Mouse (Mus musculus) heart, embryonic 12.5 days (tissue): Measurements from ENCODE around the gene Slc25a44. TPM values are rescaled to one million over a fixed set of nuclear protein-coding genes. Genes with fewer than 3 reads are reported as not detected.

ENCODE experiments used
- ATAC-seq: fragments of 200-750 bp; cut with Nextera tagmentation; 2 replicates; pipeline ENCODE4 v1.8.0; 2017; ENCODE audit warnings: moderate TSS enrichment, moderate library complexity; ENCODE audit not compliant: insufficient number of reproducible peaks, low FRiP score
- H3K27ac ChIP-seq: fragments of 300-500 bp; sonication (generic); 2 replicates; pipeline ENCODE4 v1.5.1; 2016; ENCODE audit warnings: mild to moderate bottlenecking, moderate library complexity; ENCODE audit not compliant: poor library complexity, severe bottlenecking
- H3K27me3 ChIP-seq: fragments of 300-500 bp; sonication (generic); replicated peaks from 2 replicates; pipeline ENCODE4 v1.6.1; 2016; ENCODE audit warnings: mild to moderate bottlenecking, moderate library complexity
- H3K36me3 ChIP-seq: fragments of 300-500 bp; sonication (generic); 2 replicates; pipeline ENCODE4 v1.6.1; 2016; ENCODE audit warnings: mild to moderate bottlenecking, moderate library complexity
- H3K4me1 ChIP-seq: fragments of 300-500 bp; sonication (generic); replicated peaks from 2 replicates; pipeline ENCODE4 v1.6.1; 2016; ENCODE audit warnings: mild to moderate bottlenecking
- H3K4me2 ChIP-seq: fragments of 300-500 bp; sonication (generic); 2 replicates; pipeline ENCODE4 v1.6.1; 2016; ENCODE audit warnings: mild to moderate bottlenecking, moderate library complexity
- H3K4me3 ChIP-seq: fragments of 300-500 bp; sonication (generic); 2 replicates; pipeline ENCODE4 v1.5.1; 2016; ENCODE audit warnings: mild to moderate bottlenecking
- H3K9ac ChIP-seq: fragments of 300-500 bp; sonication (generic); 2 replicates; pipeline ENCODE4 v1.6.1; 2016; ENCODE audit warnings: mild to moderate bottlenecking, moderate library complexity
- H3K9me3 ChIP-seq: fragments of 300-500 bp; sonication (generic); replicated peaks from 2 replicates; pipeline ENCODE4 v1.6.1; 2016; ENCODE audit warnings: mild to moderate bottlenecking, moderate library complexity
- WGBS: fragments of 180-500 bp; shearing (Covaris S2); methylation state at CpG from one replicate; pipeline ENCODE4 v1.1.7; 2016; 5-methylcytosine and 5-hydroxymethylcytosine counted together
- polyA plus RNA-seq: library from polyadenylated mRNA; unstranded; fragments of >200 nt; fragmentation: Nextera tagmentation; extraction: Ambion mirVana; gene quantifications from 2 replicates; pipeline ENCODE4 v1.2.1, GENCODE M21; 2016

The Slc25a44 gene
- polyA plus RNA-seq, 1 experiment from 2014 or later, result 14.1 TPM

DNA sequence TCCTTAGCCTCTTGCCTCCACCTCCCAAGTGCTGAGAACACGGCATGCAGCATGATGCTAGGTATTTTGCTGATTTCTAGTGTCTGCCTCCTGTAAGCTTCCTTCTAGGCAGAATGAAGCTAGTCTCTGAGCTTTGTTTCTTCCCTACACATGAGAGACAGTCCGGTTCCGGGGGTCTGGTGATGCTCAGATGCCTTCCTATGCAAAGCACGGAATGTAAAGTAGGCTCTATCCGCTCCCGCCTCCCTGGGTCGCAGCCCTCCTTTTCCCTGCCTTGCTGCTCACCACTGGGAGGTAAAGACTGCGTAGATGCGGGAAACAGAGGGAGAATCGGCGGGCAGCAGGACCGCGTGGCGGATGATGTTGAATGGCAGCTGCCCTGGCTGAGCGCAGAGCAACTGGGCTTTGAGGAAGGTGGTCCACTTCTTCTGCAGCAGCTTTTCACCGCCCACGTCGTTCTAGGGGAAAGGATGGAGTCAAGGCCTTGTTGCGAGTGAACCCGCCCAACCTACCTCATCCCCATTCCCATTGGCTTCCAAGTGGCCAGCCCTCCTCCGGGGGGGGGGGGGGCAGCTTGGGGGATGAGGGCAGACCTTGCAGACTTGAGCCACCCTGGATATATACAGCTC is 24.6 kb upstream of the Slc25a44 start:
- H3K27ac ChIP-seq, result no peak overlapping the region
- WGBS, result 8% methylated on average over 21 of the region's 21 CpGs

DNA sequence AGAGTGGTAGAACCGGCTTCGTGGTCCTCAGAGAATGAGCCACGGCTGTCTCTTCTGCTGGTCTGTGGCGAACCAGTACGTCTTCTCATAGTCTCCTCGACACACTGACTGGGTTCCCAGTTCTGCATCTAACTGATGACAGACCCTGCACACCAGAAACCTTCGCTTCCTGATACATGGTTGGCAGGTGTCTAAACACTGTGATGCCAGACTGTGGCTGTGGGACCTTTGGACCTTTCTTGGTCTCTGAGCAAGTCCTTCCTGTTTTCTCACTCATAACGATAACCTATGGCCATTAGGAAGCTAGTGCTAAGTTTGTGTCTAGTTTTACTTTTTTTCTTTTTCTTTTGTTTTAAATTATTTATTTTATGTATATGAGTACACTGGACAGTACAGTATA is 23.5 kb upstream of the Slc25a44 start:
- H3K9ac ChIP-seq, result no peak overlapping the region
- no peaks in the 10 kb centered on the region for H3K9me3 ChIP-seq
- H3K4me3 ChIP-seq, result no peak overlapping the region
- peaks cover 55% of the 10 kb centered on the region for H3K27me3 ChIP-seq
- WGBS, result 83% methylated on average over 8 of the region's 8 CpGs
- no peak overlapping the region for H3K4me2 ChIP-seq
- ATAC-seq, result no peak
- H3K4me1 ChIP-seq, result peaks cover 28% of the 10 kb centered on the region
- no peaks in the 10 kb centered on the region for H3K36me3 ChIP-seq
- H3K27ac ChIP-seq, result no peak overlapping the region

More for the DNA sequence above, 24.6 kb upstream of the Slc25a44 start:
- Histone ChIP-seq H3K4me3 (peak overlapping the region; percentile 20), H3K27me3 (peaks cover 66% of the 10 kb centered on the region), H3K9me3 (no peaks in the 10 kb centered on the region), H3K4me2 (peak overlapping the region; percentile 59), H3K36me3 (no peaks in the 10 kb centered on the region), H3K4me1 (peaks cover 28% of the 10 kb centered on the region), H3K9ac (peak overlapping the region; percentile 17; the same call in 1 of the 2 replicates)
- ATAC-seq, result peak; percentile 52; the same call in 1 of the 2 replicates

DNA sequence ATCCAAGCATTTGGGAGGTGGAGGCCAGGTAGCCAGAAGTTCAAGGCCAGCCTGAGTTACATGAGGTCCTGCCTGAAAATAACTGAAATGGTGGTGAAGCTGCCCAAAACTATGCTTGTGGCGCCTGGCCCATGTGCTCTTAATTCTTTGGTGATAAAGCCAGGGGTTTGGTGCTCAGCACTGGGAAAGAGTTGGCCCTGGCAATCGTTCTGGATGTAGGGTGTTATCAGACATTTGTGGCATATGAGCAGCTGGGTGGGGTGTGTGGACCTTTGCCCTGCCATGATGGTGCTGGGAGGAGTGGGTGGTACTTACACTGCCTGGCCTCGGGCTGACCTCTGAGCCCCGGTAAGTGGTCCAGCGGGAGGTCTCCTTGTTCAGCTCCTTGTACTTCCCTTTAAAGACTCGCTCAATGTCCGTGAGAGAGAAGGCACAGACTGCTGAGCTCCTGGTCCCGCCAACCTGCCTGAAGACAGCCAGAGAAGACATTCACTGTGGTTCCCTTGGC is 22.8 kb upstream of the Slc25a44 start:
- Histone ChIP-seq H3K27ac (no peak overlapping the region), H3K4me1 (peaks cover 28% of the 10 kb centered on the region), H3K9me3 (no peaks in the 10 kb centered on the region), H3K27me3 (peaks cover 48% of the 10 kb centered on the region), H3K9ac (no peak overlapping the region), H3K36me3 (no peaks in the 10 kb centered on the region), H3K4me3 (no peak overlapping the region), H3K4me2 (no peak overlapping the region)
- ATAC-seq, result no peak
- 52% methylated on average over 8 of the region's 8 CpGs for WGBS

DNA sequence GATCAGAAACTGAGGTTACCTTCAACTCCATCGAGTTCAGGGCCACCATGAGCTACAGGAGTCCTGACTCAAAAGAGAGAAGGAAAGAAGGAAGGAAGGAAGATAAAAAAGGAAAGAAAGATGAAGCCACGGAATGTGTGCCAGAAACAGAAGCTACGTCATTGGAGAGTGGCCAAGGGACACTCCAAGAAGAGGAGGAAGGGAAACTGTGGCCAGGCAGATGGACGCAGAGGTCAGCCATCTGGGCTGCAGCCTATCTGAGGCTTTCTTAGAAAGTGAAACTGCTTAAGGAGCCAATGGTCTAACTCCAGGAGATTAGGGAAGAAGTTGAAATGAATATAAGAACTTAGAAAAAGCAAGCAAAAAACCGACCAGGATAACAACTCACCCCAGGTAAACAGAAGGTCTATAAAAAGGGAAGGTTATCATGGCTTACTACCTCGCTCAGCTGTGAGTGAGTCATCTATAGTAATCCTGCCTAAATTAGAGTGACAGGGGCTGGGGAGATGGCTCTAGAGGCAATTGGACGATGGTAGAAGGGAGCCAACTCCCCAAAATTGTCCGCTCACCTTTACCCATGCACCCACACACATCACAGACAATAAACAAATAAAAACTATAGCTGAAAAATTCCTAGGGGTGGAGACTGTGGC is 21.7 kb upstream of the Slc25a44 start:
- Histone ChIP-seq H3K36me3 (no peaks in the 10 kb centered on the region), H3K27me3 (peaks cover 36% of the 10 kb centered on the region), H3K4me1 (peaks cover 28% of the 10 kb centered on the region), H3K27ac (no peak overlapping the region), H3K9me3 (no peaks in the 10 kb centered on the region), H3K4me3 (no peak overlapping the region), H3K9ac (no peak overlapping the region), H3K4me2 (no peak overlapping the region)
- no peak for ATAC-seq
- WGBS, result 53% methylated on average over 8 of the region's 8 CpGs

DNA sequence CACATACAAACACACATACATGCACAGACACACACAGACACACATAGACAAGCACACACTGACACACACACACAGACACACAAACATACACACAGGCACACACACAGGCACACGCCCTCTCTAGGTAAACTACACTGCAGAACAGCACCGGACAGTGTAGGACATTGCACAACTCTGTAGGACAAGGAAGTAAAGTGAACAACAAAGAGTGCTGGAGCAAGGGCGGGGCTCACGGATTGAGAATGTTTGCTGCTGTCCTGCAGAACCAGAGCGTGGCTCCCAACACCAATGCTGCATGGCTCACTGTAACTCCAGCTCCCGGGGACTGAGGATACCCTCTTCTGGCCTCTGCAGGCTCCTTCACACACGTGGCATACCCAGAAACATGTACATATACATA is 17.9 kb upstream of the Slc25a44 start:
- no peak overlapping the region for H3K4me3 ChIP-seq
- H3K27ac ChIP-seq, result no peak overlapping the region
- 72% methylated on average over 7 of the region's 7 CpGs for WGBS
- H3K36me3 ChIP-seq, result no peaks in the 10 kb centered on the region
- H3K4me2 ChIP-seq, result no peak overlapping the region
- 0 out of 2 replicates have a peak, but pooled peaks cover 9% of the 10 kb centered on the region for H3K27me3 ChIP-seq
- H3K4me1 ChIP-seq, result peaks cover 18% of the 10 kb centered on the region
- no peak overlapping the region for H3K9ac ChIP-seq
- H3K9me3 ChIP-seq, result no peaks in the 10 kb centered on the region
- no peak for ATAC-seq

DNA sequence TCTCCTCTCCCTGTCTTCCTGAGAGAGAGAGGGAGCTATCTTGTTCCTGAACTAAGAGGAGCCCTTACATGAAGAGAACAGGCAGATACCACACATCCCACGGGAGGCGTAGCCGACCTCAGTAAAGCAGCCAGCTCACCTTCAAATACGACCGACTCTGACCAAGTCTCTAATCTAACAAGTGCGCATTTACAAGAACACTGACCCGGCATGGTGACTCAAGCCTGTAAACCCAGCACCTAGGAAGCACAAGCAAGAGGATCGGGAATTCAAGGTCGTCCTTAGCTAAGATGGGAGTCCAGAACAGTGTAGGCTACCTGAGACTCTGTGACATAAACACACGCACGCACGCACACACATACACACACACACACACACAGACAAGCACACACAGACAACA is 17.5 kb upstream of the Slc25a44 start:
- no peaks in the 10 kb centered on the region for H3K9me3 ChIP-seq
- no peak overlapping the region for H3K4me3 ChIP-seq
- peaks cover 18% of the 10 kb centered on the region for H3K4me1 ChIP-seq
- H3K36me3 ChIP-seq, result no peaks in the 10 kb centered on the region
- no peak overlapping the region for H3K27ac ChIP-seq
- no peak overlapping the region for H3K9ac ChIP-seq
- H3K4me2 ChIP-seq, result no peak overlapping the region
- 76% methylated on average over 12 of the region's 12 CpGs for WGBS
- no peak for ATAC-seq
- 0 out of 2 replicates have a peak, but pooled peaks cover 9% of the 10 kb centered on the region for H3K27me3 ChIP-seq

DNA sequence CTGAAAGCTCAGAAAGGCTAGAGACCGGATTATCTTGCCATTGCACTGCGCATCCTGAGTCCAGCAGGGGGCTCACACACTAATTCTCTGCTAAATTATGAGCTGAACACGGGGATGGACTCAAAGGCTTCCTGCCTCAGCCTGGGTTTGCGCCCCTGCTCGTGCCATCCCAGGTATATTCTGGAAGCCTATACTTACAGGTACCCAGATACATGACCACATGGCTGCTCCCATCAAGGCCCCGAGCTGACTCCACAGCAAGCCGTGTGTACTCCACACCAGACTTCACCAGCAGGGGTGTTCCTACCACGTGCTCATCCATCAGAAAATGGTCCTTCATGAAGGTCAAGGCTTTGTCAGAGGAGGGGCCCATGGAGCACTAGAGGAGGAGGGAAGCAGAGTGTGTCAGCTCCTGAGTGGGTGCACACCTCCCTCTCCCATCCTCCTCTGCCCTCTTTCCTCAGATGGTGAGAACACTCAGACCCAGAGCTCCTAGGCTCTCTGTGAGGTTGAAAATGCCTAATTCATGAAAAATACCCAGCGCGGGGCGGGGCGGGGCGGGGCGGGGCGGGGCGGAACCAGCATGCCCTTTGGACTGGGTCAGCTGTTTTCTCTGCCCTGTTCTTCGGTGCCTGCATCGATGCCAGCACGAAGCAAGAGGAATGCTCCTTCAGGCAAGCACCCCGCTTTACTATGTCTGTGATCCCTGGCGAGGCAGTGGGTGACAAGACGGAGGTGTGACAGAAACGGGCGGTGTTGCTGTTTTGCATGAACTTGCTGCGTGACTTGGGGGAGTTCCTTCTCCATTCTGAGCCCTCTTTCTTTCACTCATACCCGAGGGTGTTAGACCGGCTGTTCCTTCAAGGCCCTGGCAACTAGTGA is 15.8 kb upstream of the Slc25a44 start:
- ATAC-seq, result no peak
- H3K36me3 ChIP-seq, result no peaks in the 10 kb centered on the region
- H3K27me3 ChIP-seq, result 0 out of 2 replicates have a peak, but pooled peaks cover 4% of the 10 kb centered on the region
- H3K4me1 ChIP-seq, result peaks cover 22% of the 10 kb centered on the region
- no peak overlapping the region for H3K27ac ChIP-seq
- peak overlapping the region; percentile 34 for H3K9ac ChIP-seq
- 16% methylated on average over 27 of the region's 27 CpGs for whole genome bisulfite sequencing
- peak overlapping the region; percentile 62 for H3K4me2 ChIP-seq
- H3K9me3 ChIP-seq, result no peaks in the 10 kb centered on the region
- peak overlapping the region; percentile 30 for H3K4me3 ChIP-seq

DNA sequence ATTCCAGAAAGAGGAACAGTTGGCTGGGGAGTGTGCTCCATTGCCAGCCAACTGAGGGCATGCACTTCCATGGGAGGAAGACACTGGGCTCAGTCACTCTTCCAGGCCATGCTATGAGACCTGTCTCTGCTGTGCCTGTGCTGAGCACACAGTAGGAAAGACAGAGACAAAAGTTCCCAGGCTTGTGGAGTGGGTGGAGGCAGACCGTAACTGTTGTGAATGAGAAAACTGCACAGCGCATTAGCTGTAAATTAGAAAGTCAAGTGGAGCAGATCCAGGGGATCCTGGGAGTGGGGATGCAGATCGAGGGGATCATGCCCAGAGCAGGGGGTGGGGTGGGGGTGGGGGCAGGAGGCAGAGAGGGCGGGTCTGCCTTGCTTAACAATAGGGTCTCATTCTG is 14.6 kb upstream of the Slc25a44 start:
- Histone ChIP-seq H3K4me3 (no peak overlapping the region), H3K27me3 (no peaks in the 10 kb centered on the region), H3K36me3 (no peaks in the 10 kb centered on the region), H3K9me3 (no peaks in the 10 kb centered on the region), H3K27ac (no peak overlapping the region), H3K4me1 (peaks cover 22% of the 10 kb centered on the region), H3K9ac (no peak overlapping the region), H3K4me2 (no peak overlapping the region)
- ATAC-seq, result no peak
- WGBS, result 71% methylated on average over 4 of the region's 4 CpGs

DNA sequence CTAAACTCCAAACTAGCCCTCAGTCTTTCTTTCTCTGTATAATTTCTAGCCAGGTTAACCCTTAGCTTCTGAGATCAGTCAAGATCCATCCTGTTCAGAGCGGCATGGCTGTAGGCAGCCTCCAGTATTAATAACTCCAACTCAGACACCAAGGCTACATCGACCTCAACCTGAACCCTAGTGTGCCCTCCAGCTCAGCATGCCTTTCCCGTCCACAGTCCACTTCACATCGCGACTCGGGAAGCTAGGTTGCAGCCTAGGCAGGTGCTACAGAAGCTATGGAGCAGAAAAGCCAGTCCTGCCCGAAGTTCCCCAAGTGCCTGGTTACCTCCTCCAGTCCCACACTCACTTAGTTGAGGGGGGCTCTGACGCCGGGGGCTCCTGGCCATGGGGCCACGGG is 12.5 kb upstream of the Slc25a44 start:
- Histone ChIP-seq H3K4me1 (peaks cover 22% of the 10 kb centered on the region), H3K4me3 (peak overlapping the region; percentile 41), H3K36me3 (no peaks in the 10 kb centered on the region), H3K4me2 (peak overlapping the region; percentile 70), H3K27ac (no peak overlapping the region), H3K27me3 (no peaks in the 10 kb centered on the region), H3K9ac (peak overlapping the region; percentile 47), H3K9me3 (0 out of 2 replicates have a peak, but pooled peaks cover 6% of the 10 kb centered on the region)
- WGBS, result 60% methylated on average over 10 of the region's 10 CpGs
- no peak for ATAC-seq

DNA sequence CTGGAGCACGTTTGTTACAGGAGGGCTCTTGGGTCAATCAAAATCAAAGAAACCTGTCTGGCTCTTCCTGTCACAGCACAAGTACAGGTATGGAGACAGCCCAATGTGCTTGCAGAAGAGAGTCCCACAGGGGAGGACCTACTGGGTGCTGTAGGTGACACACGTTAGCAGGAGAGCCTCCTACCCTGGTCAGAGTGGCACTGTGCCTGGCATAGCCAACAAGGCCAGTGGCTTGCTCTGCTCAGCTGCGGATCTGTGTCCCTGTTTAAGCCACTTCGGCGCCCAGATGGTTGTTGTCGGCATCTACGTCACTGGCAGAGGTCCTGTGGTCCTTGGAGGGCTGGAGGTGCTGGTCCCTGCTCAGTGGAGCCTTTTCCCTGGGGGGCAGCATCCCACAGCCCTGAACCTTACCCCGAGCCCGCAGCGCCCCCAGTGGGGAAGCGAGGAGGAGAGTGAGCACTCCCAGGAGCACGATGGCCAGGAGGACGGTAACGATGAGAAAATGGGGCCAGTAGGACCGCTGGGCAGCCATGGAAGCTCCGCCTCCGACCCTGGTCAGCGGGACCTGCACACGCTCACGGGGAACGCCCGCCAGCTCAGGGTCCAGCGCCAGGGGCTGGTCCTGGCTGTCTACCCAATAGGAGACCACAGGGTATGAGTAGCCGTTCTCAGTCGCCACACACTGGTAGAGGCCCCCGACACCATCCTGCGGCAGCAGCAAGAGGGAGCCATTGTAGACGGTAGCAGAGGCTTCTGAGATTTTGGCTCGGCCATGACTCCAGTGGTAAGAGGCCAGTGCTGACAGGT is 11.7 kb upstream of the Slc25a44 start:
- Histone ChIP-seq H3K27ac (peak overlapping the region; percentile 50), H3K4me3 (peak overlapping the region; percentile 41), H3K4me1 (peaks cover 22% of the 10 kb centered on the region), H3K4me2 (peak overlapping the region; percentile 70), H3K9ac (peak overlapping the region; percentile 47), H3K36me3 (no peaks in the 10 kb centered on the region), H3K27me3 (no peaks in the 10 kb centered on the region), H3K9me3 (0 out of 2 replicates have a peak, but pooled peaks cover 6% of the 10 kb centered on the region)
- WGBS, result 6% methylated on average over 29 of the region's 29 CpGs
- ATAC-seq, result peak; percentile 87
